Mouse (Mus musculus) MEL (cell line): ENCODE results near the gene Itga5. TPM values are rescaled to one million over a fixed set of nuclear protein-coding genes. Genes with fewer than 3 reads are reported as not detected.
A peak's percentile ranks its signal among the peaks of the same experiment; 100 is the strongest.

Source experiments
- DNase-seq: peaks from one replicate; pipeline ENCODE4 v3.0.0; 2011; ENCODE audit warnings: low read depth, low spot score
- H3K27ac ChIP-seq: 2 replicates; pipeline ENCODE4 v1.5.1; 2012; ENCODE audit warnings: low read depth, mild to moderate bottlenecking, control low read depth, low read length, moderate library complexity; ENCODE audit not compliant: control insufficient read depth
- H3K27me3 ChIP-seq, 2 experiments: fragments of 150-350 bp in 1 of 2; sonication (generic) in 1 of 2; 2 replicates each; pipeline ENCODE4 v1.6.1; 2012; ENCODE audit warnings: low read length in 2 of 2, mild to moderate bottlenecking in 2 of 2, improper control_type of control experiment in 1 of 2, moderate library complexity in 1 of 2; ENCODE audit not compliant: insufficient read depth in 2 of 2, control insufficient read depth in 1 of 2
- H3K36me3 ChIP-seq, 2 experiments: 2 replicates each; pipeline ENCODE4 v1.6.1; 2012 to 2014; ENCODE audit warnings: low read length in 2 of 2, improper control_type of control experiment in 1 of 2, inconsistent platforms in 1 of 2, mild to moderate bottlenecking in 1 of 2; ENCODE audit not compliant: insufficient read depth in 2 of 2, control insufficient read depth in 1 of 2
- H3K4me1 ChIP-seq, 2 experiments: fragments of 150-350 bp in 1 of 2; sonication (generic) in 1 of 2; 2 replicates each; pipeline ENCODE4 v1.6.1; 2012; ENCODE audit warnings: low read length in 2 of 2, improper control_type of control experiment in 1 of 2, mild to moderate bottlenecking in 1 of 2; ENCODE audit not compliant: insufficient read depth in 2 of 2, control insufficient read depth in 1 of 2
- H3K4me3 ChIP-seq, 2 experiments: fragments of 150-350 bp in 1 of 2; sonication (generic) in 1 of 2; 2 replicates each; pipeline ENCODE4 v1.5.1; 2012; ENCODE audit warnings: low read depth in 2 of 2, low read length in 2 of 2, mild to moderate bottlenecking in 2 of 2, moderate library complexity in 2 of 2, control low read depth in 1 of 2, improper control_type of control experiment in 1 of 2; ENCODE audit not compliant: control insufficient read depth in 1 of 2, insufficient read depth in 1 of 2
- H3K79me2 ChIP-seq: 2 replicates; pipeline ENCODE4 v1.6.1; 2012; ENCODE audit warnings: mild to moderate bottlenecking, low read length, moderate library complexity; ENCODE audit not compliant: control insufficient read depth, poor library complexity, insufficient read depth
- H3K9ac ChIP-seq: 2 replicates; pipeline ENCODE4 v1.6.1; 2012; ENCODE audit warnings: low read depth, mild to moderate bottlenecking, control low read depth, low read length, moderate library complexity; ENCODE audit not compliant: control insufficient read depth, poor library complexity, severe bottlenecking
- H3K9me3 ChIP-seq: fragments of 150-350 bp; sonication (generic); replicated peaks from 2 replicates; pipeline ENCODE4 v1.6.1; 2012; ENCODE audit warnings: mild to moderate bottlenecking, low read length, improper control_type of control experiment, moderate library complexity; ENCODE audit not compliant: insufficient read depth
- CHD1 ChIP-seq: IDR thresholded peaks from 2 replicates; pipeline ENCODE4 v1.6.1; 2012; ENCODE audit warnings: low read depth, mild to moderate bottlenecking, inconsistent platforms, low read length, improper control_type of control experiment
- CTCF ChIP-seq, 3 experiments: IDR thresholded peaks in 2 of 3; conservative IDR thresholded peaks in 1 of 3; 2 replicates each; pipeline ENCODE4 v1.5.1; 2011 to 2012; ENCODE audit warnings: low read length in 3 of 3, low read depth in 2 of 3, mild to moderate bottlenecking in 2 of 3, improper control_type of control experiment in 1 of 3, inconsistent platforms in 1 of 3, mixed read lengths in 1 of 3, moderate library complexity in 1 of 3; ENCODE audit not compliant: control insufficient read depth in 1 of 3, insufficient read depth in 1 of 3, poor library complexity in 1 of 3, severe bottlenecking in 1 of 3
- ELF1 ChIP-seq: IDR thresholded peaks from 2 replicates; pipeline ENCODE4 v1.6.1; 2014; ENCODE audit warnings: low read depth, mild to moderate bottlenecking, inconsistent platforms, low read length, improper control_type of control experiment, moderate library complexity
- EP300 ChIP-seq, 2 experiments: IDR thresholded peaks; 2 replicates each; pipeline ENCODE4 v1.6.1; 2011; ENCODE audit warnings: improper control_type of control experiment in 2 of 2, low read length in 2 of 2, low read depth in 1 of 2, mild to moderate bottlenecking in 1 of 2
- ETS1 ChIP-seq: IDR thresholded peaks from 2 replicates; pipeline ENCODE4 v1.6.1; 2012; ENCODE audit warnings: low read depth, mild to moderate bottlenecking, inconsistent platforms, low read length, improper control_type of control experiment, moderate library complexity
- GABPA ChIP-seq: IDR thresholded peaks from 2 replicates; pipeline ENCODE4 v1.6.1; 2012; ENCODE audit warnings: low read depth, mild to moderate bottlenecking, inconsistent platforms, low read length, improper control_type of control experiment, moderate library complexity
- GATA1 ChIP-seq: IDR thresholded peaks from 2 replicates; pipeline ENCODE4 v1.6.1; 2011; ENCODE audit warnings: low read depth, low read length, improper control_type of control experiment
- HCFC1 ChIP-seq: IDR thresholded peaks from 2 replicates; pipeline ENCODE4 v1.6.1; 2012; ENCODE audit warnings: low read depth, mild to moderate bottlenecking, inconsistent platforms, low read length, improper control_type of control experiment, moderate library complexity
- JUND ChIP-seq: IDR thresholded peaks from 2 replicates; pipeline ENCODE4 v1.6.1; 2011; ENCODE audit warnings: low read depth, mild to moderate bottlenecking, improper control_type of control experiment, low read length
- KAT2A ChIP-seq: conservative IDR thresholded peaks from 2 replicates; pipeline ENCODE4 v1.6.1; 2012; ENCODE audit warnings: low read depth, low read length, improper control_type of control experiment, inconsistent platforms
- MAX ChIP-seq: IDR thresholded peaks from 2 replicates; pipeline ENCODE4 v1.6.1; 2011; ENCODE audit warnings: low read length, improper control_type of control experiment
- MEF2A ChIP-seq: IDR thresholded peaks from 2 replicates; pipeline ENCODE4 v1.6.1; 2014; ENCODE audit warnings: low read depth, mild to moderate bottlenecking, inconsistent platforms, low read length, improper control_type of control experiment; ENCODE audit not compliant: poor library complexity, insufficient replicate concordance, severe bottlenecking; ENCODE audit errors: extremely low read depth
- MXI1 ChIP-seq: IDR thresholded peaks from 2 replicates; pipeline ENCODE4 v1.6.1; 2011; ENCODE audit warnings: mild to moderate bottlenecking, low read depth, low read length, improper control_type of control experiment
- MYB ChIP-seq: IDR thresholded peaks from 2 replicates; pipeline ENCODE4 v1.6.1; 2011; ENCODE audit warnings: mild to moderate bottlenecking, low read depth, low read length, improper control_type of control experiment
- MYC ChIP-seq: IDR thresholded peaks from 2 replicates; pipeline ENCODE4 v1.6.1; 2011; ENCODE audit warnings: low read depth, mild to moderate bottlenecking, low read length, improper control_type of control experiment, moderate library complexity
- NELFE ChIP-seq: IDR thresholded peaks from 2 replicates; pipeline ENCODE4 v1.6.1; 2011; ENCODE audit warnings: low read depth, low read length, improper control_type of control experiment
- POLR2A ChIP-seq, 2 experiments: IDR thresholded peaks; 2 replicates each; pipeline ENCODE4 v1.6.1; 2011 to 2012; ENCODE audit warnings: low read length in 2 of 2, mild to moderate bottlenecking in 2 of 2, control low read depth in 1 of 2, improper control_type of control experiment in 1 of 2, low read depth in 1 of 2, moderate library complexity in 1 of 2; ENCODE audit not compliant: control insufficient read depth in 1 of 2, insufficient read depth in 1 of 2, poor library complexity in 1 of 2
- RAD21 ChIP-seq: IDR thresholded peaks from 2 replicates; pipeline ENCODE4 v1.6.1; 2011; ENCODE audit warnings: mild to moderate bottlenecking, low read depth, low read length, improper control_type of control experiment
- RCOR1 ChIP-seq: IDR thresholded peaks from 2 replicates; pipeline ENCODE4 v1.6.1; 2012; ENCODE audit warnings: low read depth, mild to moderate bottlenecking, inconsistent platforms, low read length, improper control_type of control experiment
- SIN3A ChIP-seq: IDR thresholded peaks from 2 replicates; pipeline ENCODE4 v1.6.1; 2012; ENCODE audit warnings: low read length, improper control_type of control experiment, inconsistent platforms
- TCF12 ChIP-seq: IDR thresholded peaks from 2 replicates; pipeline ENCODE4 v1.6.1; 2014; ENCODE audit warnings: low read depth, mild to moderate bottlenecking, inconsistent platforms, low read length, improper control_type of control experiment, moderate library complexity
- UBTF ChIP-seq: IDR thresholded peaks from 2 replicates; pipeline ENCODE4 v1.6.1; 2012; ENCODE audit warnings: low read depth, mild to moderate bottlenecking, inconsistent platforms, low read length, improper control_type of control experiment, moderate library complexity, borderline replicate concordance; ENCODE audit not compliant: insufficient read depth
- USF2 ChIP-seq, 2 experiments: IDR thresholded peaks; 2 replicates each; pipeline ENCODE4 v1.6.1; 2011 to 2012; ENCODE audit warnings: improper control_type of control experiment in 2 of 2, low read length in 2 of 2, borderline replicate concordance in 1 of 2, inconsistent platforms in 1 of 2, low read depth in 1 of 2, mild to moderate bottlenecking in 1 of 2; ENCODE audit not compliant: insufficient read depth in 1 of 2
- ZMIZ1 ChIP-seq: IDR thresholded peaks from 2 replicates; pipeline ENCODE4 v1.6.1; 2012; ENCODE audit warnings: low read depth, mild to moderate bottlenecking, inconsistent platforms, low read length, improper control_type of control experiment, moderate library complexity
- ZNF384 ChIP-seq: IDR thresholded peaks from 2 replicates; pipeline ENCODE4 v1.6.1; 2012; ENCODE audit warnings: low read depth, mild to moderate bottlenecking, inconsistent platforms, low read length, improper control_type of control experiment
- polyA plus RNA-seq, 2 experiments: library from polyadenylated mRNA; stranded (reverse) in 1 of 2; unstranded in 1 of 2; fragments of >175 nt in 1 of 2; fragments of >200 nt in 1 of 2; gene quantifications; 2 replicates each; pipeline versions ENCODE4 v1.2.1 to v1.2.4; 2012; ENCODE audit warnings: low replicate concordance in 2 of 2, low read depth in 1 of 2; ENCODE audit not compliant: insufficient read length in 2 of 2, insufficient read depth in 1 of 2, missing spikeins in 1 of 2
- total RNA-seq: library from RNA; depleted of rRNA; stranded (reverse); fragments of 300-350 nt; gene quantifications from 2 replicates; pipeline ENCODE4 v1.2.3, GENCODE M21; 2012

Itga5 gene
- total and polyA plus RNA-seq, 3 experiments = 6.0 to 17.4 TPM; not detected in 1

DNA sequence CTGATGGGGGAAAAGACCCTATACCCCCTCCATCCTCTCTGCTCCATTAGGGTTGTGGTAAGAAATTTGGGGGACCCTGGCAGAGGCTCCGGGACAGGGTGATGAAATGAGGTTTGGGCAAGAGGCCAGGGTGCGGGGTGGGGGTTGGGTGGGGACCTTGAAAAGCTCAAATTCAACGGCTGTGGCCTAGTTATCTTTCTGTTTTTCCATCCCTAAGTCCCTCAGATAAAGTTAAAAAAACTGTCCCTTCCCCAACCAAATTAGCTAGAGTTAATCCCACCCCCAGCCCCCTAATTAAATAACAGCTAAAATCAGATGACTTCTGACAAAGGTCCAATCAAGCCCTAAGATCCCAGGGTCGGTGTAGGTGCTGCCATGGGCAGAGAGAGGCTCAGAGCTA is 1.8 kb downstream of the Itga5 start:
- H3K79me2 ChIP-seq = peaks cover 40% of the 10 kb centered on the region
- peak; percentile 69 for DNase-seq
- peak overlapping the region; percentile 95 for H3K27ac ChIP-seq
- H3K36me3 ChIP-seq = peaks cover 0 to 42% of the 10 kb centered on the region in 2 experiments; a peak in 2 of 4 replicates
- H3K4me1 ChIP-seq = peaks cover 22 to 43% of the 10 kb centered on the region in 2 experiments
- H3K27me3 ChIP-seq = no peaks in the 10 kb centered on the region
- peak overlapping the region; percentile 93 for H3K9ac ChIP-seq
- no peaks in the 10 kb centered on the region for H3K9me3 ChIP-seq
- peak in 1 of 2 experiments; percentile 48; a peak in 2 of 4 replicates for TF ChIP-seq POLR2A (IDR thresholded peaks at IDR 0.05; ENCODE audit: control insufficient read depth in 1 of 2, insufficient read depth in 1 of 2, low read depth in 1 of 2, low read length in 2 of 2, poor library complexity in 1 of 2)
- TF ChIP-seq JUND = no peak
- TF ChIP-seq ETS1 = peak; percentile 64; the same call in 1 of the 2 replicates
- TF ChIP-seq HCFC1 = no peak
- no peak for TF ChIP-seq CHD1
- peak; percentile 55; the same call in 1 of the 2 replicates for TF ChIP-seq RCOR1
- TF ChIP-seq GATA1 = peak; percentile 70
- TF ChIP-seq TCF12 = peak; percentile 80
- peak; percentile 56 for TF ChIP-seq SIN3A
- TF ChIP-seq CTCF (IDR thresholded peaks at IDR 0.05 in 2 of 3, conservative IDR thresholded peaks at IDR 0.05 in 1 of 3; ENCODE audit: control insufficient read depth in 1 of 3, insufficient read depth in 1 of 3, low read depth in 2 of 3, low read length in 3 of 3, poor library complexity in 1 of 3, severe bottlenecking in 1 of 3) = no peak
- TF ChIP-seq MYB = peak; percentile 74
- no peak for TF ChIP-seq KAT2A
- 0 out of 2 replicates have a peak, but pooled peaks have one; percentile 25 for TF ChIP-seq NELFE
- TF ChIP-seq USF2 (IDR thresholded peaks at IDR 0.05; ENCODE audit: borderline replicate concordance in 1 of 2, insufficient read depth in 1 of 2, low read depth in 1 of 2, low read length in 2 of 2) = no peak
- TF ChIP-seq ZNF384 = peak; percentile 91
- TF ChIP-seq MAX = no peak
- no peak for TF ChIP-seq MXI1
- peak; percentile 64 to 86 for TF ChIP-seq EP300 (IDR thresholded peaks at IDR 0.05; ENCODE audit: low read depth in 1 of 2, low read length in 2 of 2)
- peak; percentile 76; the same call in 1 of the 2 replicates for TF ChIP-seq ZMIZ1
- TF ChIP-seq ELF1 = no peak
- TF ChIP-seq MEF2A = no peak
- peak overlapping the region; percentile 92 to 95 for H3K4me3 ChIP-seq

DNA sequence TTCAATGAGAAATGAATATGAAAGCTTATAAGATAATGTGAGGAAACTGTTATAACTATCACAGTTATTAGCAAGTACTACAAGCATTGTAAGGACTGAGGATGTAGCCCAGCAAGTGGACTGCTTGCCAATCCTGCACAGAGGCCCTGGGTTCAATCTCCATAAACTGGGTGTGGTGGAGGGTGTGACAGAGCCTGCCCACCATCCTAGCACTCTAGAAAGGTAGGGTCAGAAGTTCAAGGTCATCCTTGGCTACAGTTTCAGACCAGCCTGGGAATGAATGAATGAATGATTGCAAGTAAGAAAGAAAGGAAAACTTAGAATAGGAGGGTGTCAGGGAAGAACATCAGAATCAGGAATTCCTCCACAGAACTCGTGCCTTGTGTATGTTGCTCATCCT is 2.8 kb downstream of the Itga5 start:
- no peak for DNase-seq
- Histone ChIP-seq H3K27me3 (no peaks in the 10 kb centered on the region), H3K4me3 (no peak overlapping the region), H3K4me1 (peaks cover 26 to 49% of the 10 kb centered on the region in 2 experiments), H3K9me3 (no peaks in the 10 kb centered on the region), H3K9ac (peak overlapping the region; percentile 40), H3K27ac (peak overlapping the region; percentile 88), H3K79me2 (peaks cover 40% of the 10 kb centered on the region), H3K36me3 (peaks cover 0 to 47% of the 10 kb centered on the region in 2 experiments; a peak in 2 of 4 replicates)
- no peak for TF ChIP-seq GABPA
- no peak for TF ChIP-seq ZNF384
- no peak for TF ChIP-seq MYC
- TF ChIP-seq UBTF = no peak
- TF ChIP-seq RAD21 = no peak
- TF ChIP-seq JUND = no peak
